Mouse (Mus musculus): ENCODE results near the gene Imp4. TPM values are rescaled to one million over a fixed set of nuclear protein-coding genes. Genes with fewer than 3 reads are reported as not detected.
A peak's percentile ranks its signal among the peaks of the same experiment; 100 is the strongest.

The Imp4 gene
- polyA plus RNA-seq, 1 experiment from 2014 or later, result 87.7 TPM

DNA sequence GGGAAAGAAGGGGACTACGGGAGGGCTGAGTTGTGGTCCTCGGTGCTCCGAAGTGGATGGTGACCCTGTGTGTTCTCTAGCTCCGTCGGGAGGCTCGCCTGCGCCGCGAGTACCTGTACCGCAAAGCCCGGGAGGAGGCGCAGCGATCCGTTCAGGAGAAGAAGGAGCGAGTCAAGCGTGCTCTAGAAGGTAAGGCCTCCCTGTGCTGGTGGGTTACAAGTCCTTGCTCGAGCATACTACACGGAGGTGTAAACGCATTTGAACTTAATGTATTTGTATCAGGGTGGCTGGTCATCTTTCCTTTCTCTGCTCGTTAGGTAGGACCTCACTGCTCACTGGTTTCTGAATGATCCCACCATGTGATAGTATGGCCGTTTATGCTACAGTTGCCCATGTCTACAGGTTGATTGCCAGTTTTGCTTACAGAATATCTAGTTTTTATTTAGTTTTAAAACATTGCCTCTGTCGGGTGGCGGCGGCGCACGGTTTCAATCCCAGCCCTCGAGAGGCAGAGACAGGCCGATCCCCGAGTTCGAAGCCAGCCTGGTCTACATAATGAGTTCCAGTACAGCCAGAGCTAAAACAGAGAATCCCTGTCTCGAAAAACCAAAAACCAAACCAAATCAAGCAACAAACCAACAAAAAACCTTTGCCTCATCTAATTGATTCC, 445 bp downstream of the Imp4 start:
- ATAC-seq (ENCODE audit: low FRiP score) (no peak), DNase-seq (ENCODE audit: low spot score) (no peak)
- H3K9me3 ChIP-seq (ENCODE audit: control insufficient read depth, low read length), result no peaks in the 10 kb centered on the region
- H3K27me3 ChIP-seq (ENCODE audit: control insufficient read depth, insufficient read depth, low read length), result no peaks in the 10 kb centered on the region
- H3K4me3 ChIP-seq (ENCODE audit: low read depth, low read length), result peak overlapping the region; percentile 58
- peaks cover 3% of the 10 kb centered on the region; the same call in 1 of the 2 replicates for H3K4me1 ChIP-seq (replicated peaks; ENCODE audit: control insufficient read depth, insufficient read depth, low read length)
- H3K36me3 ChIP-seq (ENCODE audit: control insufficient read depth, insufficient read depth, low read length), result peaks cover 12% of the 10 kb centered on the region; the same call in 1 of the 2 replicates
- WGBS, result 8% methylated on average over 31 of the region's 31 CpGs
- H3K4me2 ChIP-seq (replicated peaks; ENCODE audit: low read depth, low read length), result peak overlapping the region; percentile 51
- H3K9ac ChIP-seq (ENCODE audit: low read depth, low read length), result peak overlapping the region; percentile 61
- H3K27ac ChIP-seq (ENCODE audit: low read depth, low read length), result no peak overlapping the region

DNA sequence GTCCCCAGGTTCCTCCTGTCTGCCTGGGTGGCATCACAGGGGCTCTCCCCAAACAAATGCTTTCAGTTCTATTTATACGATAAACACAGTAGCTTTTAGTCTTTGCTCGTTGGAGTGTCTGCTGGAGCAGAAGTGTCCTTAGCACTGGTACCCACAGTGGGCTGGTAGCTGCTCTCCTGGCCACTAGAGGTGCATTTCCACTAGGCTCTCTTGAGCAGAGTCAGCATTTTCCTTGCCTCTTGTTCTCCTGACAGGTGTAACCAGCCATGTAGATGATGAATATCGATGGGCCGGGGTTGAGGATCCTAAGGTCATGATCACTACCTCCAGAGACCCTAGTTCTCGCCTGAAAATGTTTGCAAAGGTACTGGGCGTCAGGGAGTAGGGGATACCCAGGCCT, 3.5 kb downstream of the Imp4 start:
- Histone ChIP-seq H3K4me2 (replicated peaks; ENCODE audit: low read depth, low read length) (no peak overlapping the region), H3K27ac (ENCODE audit: low read depth, low read length) (no peak overlapping the region), H3K9me3 (ENCODE audit: control insufficient read depth, low read length) (no peaks in the 10 kb centered on the region), H3K9ac (ENCODE audit: low read depth, low read length) (no peak overlapping the region), H3K36me3 (ENCODE audit: control insufficient read depth, insufficient read depth, low read length) (peaks cover 15% of the 10 kb centered on the region; the same call in 1 of the 2 replicates), H3K4me1 (replicated peaks; ENCODE audit: control insufficient read depth, insufficient read depth, low read length) (peaks cover 3% of the 10 kb centered on the region; the same call in 1 of the 2 replicates), H3K4me3 (ENCODE audit: low read depth, low read length) (no peak overlapping the region), H3K27me3 (ENCODE audit: control insufficient read depth, insufficient read depth, low read length) (no peaks in the 10 kb centered on the region)
- DNase-seq (ENCODE audit: low spot score) (no peak), ATAC-seq (ENCODE audit: low FRiP score) (no peak)
- WGBS, result 96% methylated on average over 6 of the region's 6 CpGs

DNA sequence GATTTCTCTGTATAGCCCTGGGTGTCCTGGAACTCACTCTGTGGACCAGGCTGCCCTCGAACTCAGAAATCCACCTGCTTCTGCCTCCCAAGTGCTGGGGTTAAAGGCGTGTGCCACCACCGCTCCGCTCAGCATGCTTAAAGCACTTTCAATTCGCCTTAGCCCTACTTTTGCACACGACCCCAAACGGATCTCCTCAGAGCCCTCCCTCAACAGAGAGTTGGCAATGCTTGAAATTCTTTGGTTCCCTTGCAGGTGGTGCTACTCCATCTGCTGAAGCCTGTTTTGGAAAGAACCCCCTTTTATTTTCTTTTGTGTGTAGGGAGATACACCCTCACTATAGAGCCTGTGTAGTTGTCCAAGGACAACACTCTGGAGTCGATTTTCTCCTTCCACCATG, 18.8 kb downstream of the Imp4 start:
- no peak for ATAC-seq (ENCODE audit: low FRiP score)
- no peaks in the 10 kb centered on the region for H3K9me3 ChIP-seq (ENCODE audit: control insufficient read depth, low read length)
- H3K4me3 ChIP-seq (ENCODE audit: low read depth, low read length), result no peak overlapping the region
- no peak overlapping the region for H3K9ac ChIP-seq (ENCODE audit: low read depth, low read length)
- no peak overlapping the region for H3K27ac ChIP-seq (ENCODE audit: low read depth, low read length)
- no peak overlapping the region for H3K4me2 ChIP-seq (replicated peaks; ENCODE audit: low read depth, low read length)
- H3K36me3 ChIP-seq (ENCODE audit: control insufficient read depth, insufficient read depth, low read length), result no peaks in the 10 kb centered on the region
- peak; percentile 16 for DNase-seq (ENCODE audit: low spot score)
- 29% methylated on average over 8 of the region's 8 CpGs for WGBS
- peaks cover 25% of the 10 kb centered on the region for H3K27me3 ChIP-seq (ENCODE audit: control insufficient read depth, insufficient read depth, low read length)
- H3K4me1 ChIP-seq (replicated peaks; ENCODE audit: control insufficient read depth, insufficient read depth, low read length), result no peaks in the 10 kb centered on the region; the same call in 1 of the 2 replicates

DNA sequence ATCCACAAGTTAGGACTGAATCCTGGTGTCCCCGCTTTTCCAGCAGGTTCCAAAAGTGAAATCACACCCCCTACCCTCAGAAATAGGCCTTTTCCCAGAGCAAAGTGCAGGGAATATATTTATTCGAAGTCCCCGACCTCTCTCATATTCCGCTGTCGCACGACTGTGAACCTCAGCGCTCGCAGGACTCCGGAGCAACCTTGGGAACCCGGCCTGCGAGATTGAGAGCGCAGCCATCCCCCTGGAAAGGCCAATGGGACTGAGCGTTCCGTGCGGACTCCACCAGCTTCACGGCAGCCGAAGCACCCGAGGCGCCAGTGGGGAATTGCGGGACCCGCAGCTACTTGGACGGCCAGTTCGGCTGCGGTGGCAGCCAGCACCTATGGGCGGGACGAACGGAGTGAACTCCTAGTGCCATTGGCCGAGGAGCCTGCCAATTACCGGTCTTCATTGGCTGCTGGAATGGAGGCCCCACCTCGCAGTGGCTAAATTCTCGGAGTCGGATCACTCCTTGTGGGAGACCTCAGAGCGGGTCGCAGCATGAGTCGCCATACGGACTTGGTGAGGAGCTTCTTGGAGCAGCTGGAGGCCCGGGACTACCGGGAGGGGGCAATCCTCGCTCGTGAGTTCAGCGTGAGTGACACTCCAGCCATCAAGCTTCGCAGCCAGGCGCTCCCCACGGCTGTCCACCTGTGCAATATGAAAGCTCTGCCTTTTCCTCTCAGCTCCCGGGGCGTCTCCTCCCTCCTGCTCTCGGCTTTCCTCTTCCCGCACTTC, 19.8 kb downstream of the Imp4 start, which contains the start of gene Ptpn18:
Ptpn18 (plus strand) TSS at position 479 of the 777 bp plus-strand sequence.
- ATAC-seq (ENCODE audit: low FRiP score), result peak; percentile 94
- peaks cover 25% of the 10 kb centered on the region for H3K27me3 ChIP-seq (ENCODE audit: control insufficient read depth, insufficient read depth, low read length)
- H3K36me3 ChIP-seq (ENCODE audit: control insufficient read depth, insufficient read depth, low read length), result no peaks in the 10 kb centered on the region
- peak within 1 kb of the TSS; percentile 72 for H3K4me2 ChIP-seq (replicated peaks; ENCODE audit: low read depth, low read length)
- no peak within 1 kb of the TSS for H3K27ac ChIP-seq (ENCODE audit: low read depth, low read length)
- peak; percentile 94 for DNase-seq (ENCODE audit: low spot score)
- no peaks in the 10 kb centered on the region for H3K9me3 ChIP-seq (ENCODE audit: control insufficient read depth, low read length)
- peak within 1 kb of the TSS; percentile 27 for H3K9ac ChIP-seq (ENCODE audit: low read depth, low read length)
- H3K4me1 ChIP-seq (replicated peaks; ENCODE audit: control insufficient read depth, insufficient read depth, low read length), result no peaks in the 10 kb centered on the region; the same call in 1 of the 2 replicates
- under 1% methylated on average over 48 of the region's 48 CpGs for WGBS
- H3K4me3 ChIP-seq (ENCODE audit: low read depth, low read length), result peak within 1 kb of the TSS; percentile 53

DNA sequence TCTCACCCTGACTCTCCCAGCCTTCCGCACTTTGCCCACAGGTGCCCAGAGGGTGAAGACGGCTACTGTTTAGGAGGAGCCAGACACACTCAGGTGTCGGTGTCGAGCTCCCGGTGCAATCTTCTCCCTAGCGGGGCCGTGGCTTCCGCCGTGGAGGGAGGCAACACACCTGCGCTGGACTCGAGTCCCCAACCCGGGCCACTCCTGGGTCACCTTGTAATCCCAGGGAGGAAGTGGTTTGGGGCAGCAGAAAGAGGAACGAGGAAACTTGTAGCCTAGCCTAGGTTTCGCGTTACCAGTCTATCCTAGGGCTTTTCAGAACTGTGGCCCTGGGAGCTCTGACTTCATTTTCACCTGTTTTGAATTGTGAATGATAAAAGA, 20.4 kb downstream of the Imp4 start:
- Histone ChIP-seq H3K4me1 (replicated peaks; ENCODE audit: control insufficient read depth, insufficient read depth, low read length) (no peaks in the 10 kb centered on the region; the same call in 1 of the 2 replicates), H3K27ac (ENCODE audit: low read depth, low read length) (no peak overlapping the region), H3K27me3 (ENCODE audit: control insufficient read depth, insufficient read depth, low read length) (peaks cover 25% of the 10 kb centered on the region), H3K4me2 (replicated peaks; ENCODE audit: low read depth, low read length) (peak overlapping the region; percentile 72), H3K36me3 (ENCODE audit: control insufficient read depth, insufficient read depth, low read length) (no peaks in the 10 kb centered on the region), H3K4me3 (ENCODE audit: low read depth, low read length) (peak overlapping the region; percentile 53), H3K9me3 (ENCODE audit: control insufficient read depth, low read length) (no peaks in the 10 kb centered on the region), H3K9ac (ENCODE audit: low read depth, low read length) (peak overlapping the region; percentile 27; the same call in 1 of the 2 replicates)
- DNase-seq (ENCODE audit: low spot score), result no peak
- 3% methylated on average over 15 of the region's 15 CpGs for WGBS
- ATAC-seq (ENCODE audit: low FRiP score), result no peak; the same call in 1 of the 2 replicates

DNA sequence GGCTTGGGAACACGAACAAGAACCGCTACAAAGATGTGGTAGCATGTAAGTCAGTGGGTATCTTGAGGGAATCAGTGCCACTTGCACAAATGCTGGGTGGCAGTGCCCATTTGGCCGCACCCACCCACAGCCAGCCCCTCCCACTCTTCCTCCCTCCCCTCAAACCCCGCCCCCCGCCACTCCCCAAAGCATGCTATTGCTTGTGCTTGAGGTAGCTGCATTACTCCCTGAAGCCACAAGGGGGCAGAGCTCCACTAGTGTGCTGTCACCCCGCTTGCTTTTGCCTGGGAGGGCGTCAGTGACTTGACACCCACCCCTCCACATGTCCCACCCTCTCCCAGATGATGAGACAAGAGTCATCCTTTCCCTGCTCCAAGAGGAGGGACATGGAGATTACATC, 23.1 kb downstream of the Imp4 start:
- Histone ChIP-seq H3K9me3 (ENCODE audit: control insufficient read depth, low read length) (no peaks in the 10 kb centered on the region), H3K27ac (ENCODE audit: low read depth, low read length) (no peak overlapping the region), H3K9ac (ENCODE audit: low read depth, low read length) (no peak overlapping the region), H3K27me3 (ENCODE audit: control insufficient read depth, insufficient read depth, low read length) (peaks cover 23% of the 10 kb centered on the region), H3K4me3 (ENCODE audit: low read depth, low read length) (no peak overlapping the region), H3K4me1 (replicated peaks; ENCODE audit: control insufficient read depth, insufficient read depth, low read length) (no peaks in the 10 kb centered on the region; the same call in 1 of the 2 replicates), H3K36me3 (ENCODE audit: control insufficient read depth, insufficient read depth, low read length) (no peaks in the 10 kb centered on the region), H3K4me2 (replicated peaks; ENCODE audit: low read depth, low read length) (no peak overlapping the region)
- 0 out of 2 replicates have a peak, but pooled peaks have one; percentile 12 for ATAC-seq (ENCODE audit: low FRiP score)
- 20% methylated on average over 6 of the region's 7 CpGs for WGBS
- peak; percentile 70 for DNase-seq (ENCODE audit: low spot score)

DNA sequence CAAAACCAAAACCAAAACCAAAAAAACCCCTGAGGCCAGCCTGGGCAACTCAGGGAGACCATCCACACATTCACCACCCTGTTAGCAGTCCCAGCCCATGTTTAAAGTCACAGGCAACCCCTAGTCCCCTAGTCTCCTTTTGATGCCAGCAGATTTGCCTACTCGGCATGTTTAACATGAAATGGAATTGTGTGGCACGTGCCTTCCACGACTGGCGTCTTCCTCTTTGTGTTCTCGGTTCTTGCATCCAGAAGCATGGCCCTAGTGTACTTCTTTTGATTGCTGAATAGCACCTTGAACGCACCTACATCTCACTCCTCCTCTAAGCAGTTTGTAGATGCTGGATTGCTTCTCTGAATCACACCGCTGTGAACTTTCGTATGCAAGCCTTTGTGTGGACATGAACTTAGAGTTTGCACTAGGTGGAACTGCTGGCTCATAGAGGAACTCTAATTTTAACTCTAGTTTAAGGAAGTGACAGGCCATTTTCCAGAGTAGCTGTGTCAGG, 24.7 kb downstream of the Imp4 start:
- no peaks in the 10 kb centered on the region; the same call in 1 of the 2 replicates for H3K4me1 ChIP-seq (replicated peaks; ENCODE audit: control insufficient read depth, insufficient read depth, low read length)
- no peaks in the 10 kb centered on the region for H3K9me3 ChIP-seq (ENCODE audit: control insufficient read depth, low read length)
- H3K27me3 ChIP-seq (ENCODE audit: control insufficient read depth, insufficient read depth, low read length), result peaks cover 12% of the 10 kb centered on the region
- H3K9ac ChIP-seq (ENCODE audit: low read depth, low read length), result no peak overlapping the region
- no peak for ATAC-seq (ENCODE audit: low FRiP score)
- no peaks in the 10 kb centered on the region for H3K36me3 ChIP-seq (ENCODE audit: control insufficient read depth, insufficient read depth, low read length)
- DNase-seq (ENCODE audit: low spot score), result no peak
- 85% methylated on average over 8 of the region's 8 CpGs for WGBS
- no peak overlapping the region for H3K4me3 ChIP-seq (ENCODE audit: low read depth, low read length)
- no peak overlapping the region for H3K27ac ChIP-seq (ENCODE audit: low read depth, low read length)
- H3K4me2 ChIP-seq (replicated peaks; ENCODE audit: low read depth, low read length), result no peak overlapping the region

DNA sequence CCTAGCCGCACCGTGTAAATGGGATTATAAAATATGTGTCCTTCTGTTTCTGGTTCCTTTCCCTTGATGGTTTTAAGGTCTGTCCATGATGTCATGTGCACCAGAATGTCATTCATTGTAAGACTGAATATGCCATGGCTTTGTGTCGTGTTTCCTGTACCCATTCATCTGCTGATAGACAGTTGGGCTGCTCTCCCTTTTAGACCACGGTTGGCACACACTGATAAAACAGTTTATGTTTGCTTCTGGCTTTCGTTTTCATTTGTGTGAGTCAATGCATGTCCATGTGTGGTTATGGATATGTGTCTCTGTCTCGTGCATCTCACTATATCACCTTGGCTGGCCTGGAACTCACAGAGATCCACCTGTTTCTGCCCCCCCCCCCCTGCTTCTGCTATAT, 25.8 kb downstream of the Imp4 start:
- WGBS, result 85% methylated on average over 6 of the region's 6 CpGs
- H3K4me1 ChIP-seq (replicated peaks; ENCODE audit: control insufficient read depth, insufficient read depth, low read length), result no peaks in the 10 kb centered on the region
- H3K36me3 ChIP-seq (ENCODE audit: control insufficient read depth, insufficient read depth, low read length), result no peaks in the 10 kb centered on the region
- H3K4me2 ChIP-seq (replicated peaks; ENCODE audit: low read depth, low read length), result no peak overlapping the region
- no peaks in the 10 kb centered on the region for H3K9me3 ChIP-seq (ENCODE audit: control insufficient read depth, low read length)
- H3K9ac ChIP-seq (ENCODE audit: low read depth, low read length), result no peak overlapping the region
- H3K27ac ChIP-seq (ENCODE audit: low read depth, low read length), result no peak overlapping the region
- H3K4me3 ChIP-seq (ENCODE audit: low read depth, low read length), result no peak overlapping the region
- ATAC-seq (ENCODE audit: low FRiP score) (no peak), DNase-seq (ENCODE audit: low spot score) (no peak)
- peaks cover 7% of the 10 kb centered on the region for H3K27me3 ChIP-seq (ENCODE audit: control insufficient read depth, insufficient read depth, low read length)
